Mouse (Mus musculus): ENCODE data around the gene Rem1.

DNA sequence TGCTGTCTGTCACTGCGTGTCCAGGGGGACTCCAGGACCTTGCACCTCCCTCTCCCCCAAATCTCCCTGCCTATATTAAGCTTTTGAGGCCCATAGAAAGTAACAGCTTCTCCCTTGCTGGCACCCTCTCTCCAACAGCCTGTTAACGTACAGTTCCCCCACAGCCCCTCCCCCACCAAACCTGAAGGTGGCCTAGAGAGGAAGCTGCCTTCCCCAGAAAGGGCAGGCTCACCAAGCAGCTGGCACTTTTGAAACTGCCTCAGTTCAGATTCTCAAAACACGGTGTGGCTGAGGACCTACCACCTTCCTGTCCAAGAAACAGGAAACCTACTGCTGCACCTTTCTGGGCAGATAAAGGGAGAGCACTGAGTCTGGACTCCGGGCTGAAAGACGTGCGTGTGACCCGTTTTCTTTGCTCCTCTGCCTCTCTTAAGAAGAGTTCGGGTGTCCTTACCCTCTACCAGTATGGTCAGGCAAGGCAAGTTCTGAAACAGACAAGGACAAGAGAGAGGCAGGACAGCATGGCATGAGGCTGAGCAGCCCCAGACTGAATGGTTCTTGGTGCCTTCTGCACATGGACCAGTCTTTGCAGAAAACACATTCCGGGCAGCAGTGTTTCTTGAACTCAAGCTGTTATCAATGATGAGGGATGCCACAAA, 44.4 kb downstream of the Rem1 start:
- TF ChIP-seq CTCF (IDR thresholded peaks at IDR 0.05; ENCODE audit: control insufficient read depth, insufficient read depth, low read length), result no peak
- no peak for TF ChIP-seq POLR2A (IDR thresholded peaks at IDR 0.05; ENCODE audit: borderline replicate concordance, control insufficient read depth, low read depth, low read length)

Measured in bone marrow, adult 2 months (tissue).